Mouse (Mus musculus): ENCODE results near the gene Hist1h3d. TPM values are rescaled to one million over a fixed set of nuclear protein-coding genes. Genes with fewer than 3 reads are reported as not detected.

Gene Hist1h3d
- total and polyA plus RNA-seq, 3 experiments = 0.94 to 182 (median 13.5) TPM

GRCm38 (mm10) chr13:23605052-23605451 lies 29.5 kb downstream of the Hist1h3d start:
- Histone ChIP-seq H3K27ac (ENCODE audit: insufficient read depth, low read depth) (no peak overlapping the region), H3K79me2 (replicated peaks; ENCODE audit: control insufficient read depth, extremely low read depth, insufficient read depth, poor library complexity, severe bottlenecking) (no peaks in the 10 kb centered on the region), H3K9ac (ENCODE audit: insufficient read depth, low read depth) (no peak overlapping the region), H3K27me3 (replicated peaks) (no peaks in the 10 kb centered on the region), H3K4me2 (ENCODE audit: insufficient read depth, low read depth, poor library complexity, severe bottlenecking) (no peak overlapping the region), H3K9me3 (replicated peaks; ENCODE audit: low read length) (no peaks in the 10 kb centered on the region), H3K36me3 (replicated peaks in 1 of 2; ENCODE audit: control insufficient read depth in 1 of 2, insufficient read depth in 1 of 2, low read length in 1 of 2) (peaks cover 0 to 17% of the 10 kb centered on the region in 2 experiments), H3K4me1 (ENCODE audit: control insufficient read depth in 1 of 2, insufficient read depth in 2 of 2) (no peaks in the 10 kb centered on the region), H3K4me3 (replicated peaks in 1 of 3; ENCODE audit: low read depth in 2 of 3, low read length in 2 of 3, poor library complexity in 1 of 3) (no peak overlapping the region)
- DNase-seq (ENCODE audit: extremely low read depth) = no peak
- no peak for TF ChIP-seq IRF4 (IDR thresholded peaks at IDR 0.05; ENCODE audit: low read depth, low read length)
- TF ChIP-seq MAX (IDR thresholded peaks at IDR 0.05; ENCODE audit: low read length) = no peak
- no peak for TF ChIP-seq ZC3H11A (IDR thresholded peaks at IDR 0.05; ENCODE audit: low read depth, low read length)
- TF ChIP-seq ZMIZ1 (IDR thresholded peaks at IDR 0.05; ENCODE audit: low read depth, low read length) = no peak
- TF ChIP-seq HCFC1 (IDR thresholded peaks at IDR 0.05; ENCODE audit: low read depth, low read length) = no peak
- TF ChIP-seq ELF1 (IDR thresholded peaks at IDR 0.05; ENCODE audit: low read depth, low read length) = no peak
- TF ChIP-seq PAX5 (IDR thresholded peaks at IDR 0.05; ENCODE audit: low read length) = no peak
- no peak for TF ChIP-seq CHD2 (IDR thresholded peaks at IDR 0.05; ENCODE audit: low read length)
- TF ChIP-seq SMC3 (IDR thresholded peaks at IDR 0.05; ENCODE audit: low read depth, low read length) = no peak
- no peak for TF ChIP-seq E2F4 (IDR thresholded peaks at IDR 0.05; ENCODE audit: insufficient replicate concordance, low read depth, low read length)
- no peak for TF ChIP-seq UBTF (IDR thresholded peaks at IDR 0.05; ENCODE audit: low read depth, low read length)
- TF ChIP-seq JUN (IDR thresholded peaks at IDR 0.05; ENCODE audit: insufficient read depth, low read depth, low read length) = no peak
- no peak for TF ChIP-seq RCOR1 (conservative IDR thresholded peaks at IDR 0.05; ENCODE audit: low read depth, low read length)
- no peak for TF ChIP-seq SIN3A (IDR thresholded peaks at IDR 0.05; ENCODE audit: low read length)
- TF ChIP-seq MAFK (IDR thresholded peaks at IDR 0.05; ENCODE audit: insufficient replicate concordance, low read length) = no peak
- no peak for TF ChIP-seq JUND (conservative IDR thresholded peaks at IDR 0.05; ENCODE audit: low read depth, low read length)
- TF ChIP-seq ZKSCAN1 (IDR thresholded peaks at IDR 0.05; ENCODE audit: borderline replicate concordance, low read depth, low read length) = no peak
- no peak for TF ChIP-seq POLR2AphosphoS2 (IDR thresholded peaks at IDR 0.05; ENCODE audit: low read depth, low read length)
- no peak for TF ChIP-seq USF2 (conservative IDR thresholded peaks at IDR 0.05; ENCODE audit: low read depth, low read length)
- in situ Hi-C loops (cut with MboI; ENCODE audit: low pct_ligation_motif_present, low pct_unique_long_range_greater_than_20kb, low sequenced_read_pairs) = no loop called here
- dilution Hi-C loops (cut with MboI; ENCODE audit: extremely low pct_ligation_motif_present, extremely low pct_unique_long_range_greater_than_20kb, low sequenced_read_pairs) = no loop called here

GRCm38 (mm10) chr13:23609209-23609608 lies 33.6 kb downstream of the Hist1h3d start:
- Histone ChIP-seq H3K9ac (ENCODE audit: insufficient read depth, low read depth) (no peak overlapping the region), H3K9me3 (replicated peaks; ENCODE audit: low read length) (no peaks in the 10 kb centered on the region), H3K79me2 (replicated peaks; ENCODE audit: control insufficient read depth, extremely low read depth, insufficient read depth, poor library complexity, severe bottlenecking) (no peaks in the 10 kb centered on the region), H3K4me1 (ENCODE audit: control insufficient read depth in 1 of 2, insufficient read depth in 2 of 2) (peaks cover 3 to 6% of the 10 kb centered on the region in 2 experiments; a peak in 3 of 4 replicates), H3K27me3 (replicated peaks) (no peaks in the 10 kb centered on the region), H3K27ac (ENCODE audit: insufficient read depth, low read depth) (no peak overlapping the region), H3K36me3 (replicated peaks in 1 of 2; ENCODE audit: control insufficient read depth in 1 of 2, insufficient read depth in 1 of 2, low read length in 1 of 2) (peaks cover 2 to 34% of the 10 kb centered on the region in 2 experiments), H3K4me3 (replicated peaks in 1 of 3; ENCODE audit: low read depth in 2 of 3, low read length in 2 of 3, poor library complexity in 1 of 3) (no peak overlapping the region), H3K4me2 (ENCODE audit: insufficient read depth, low read depth, poor library complexity, severe bottlenecking) (no peak overlapping the region)
- in situ Hi-C loops (cut with MboI; ENCODE audit: low pct_ligation_motif_present, low pct_unique_long_range_greater_than_20kb, low sequenced_read_pairs) = no loop called here
- DNase-seq (ENCODE audit: extremely low read depth) = no peak
- dilution Hi-C loops (cut with MboI; ENCODE audit: extremely low pct_ligation_motif_present, extremely low pct_unique_long_range_greater_than_20kb, low sequenced_read_pairs) = no loop called here
- no peak for TF ChIP-seq GABPA (IDR thresholded peaks at IDR 0.05; ENCODE audit: insufficient replicate concordance, low read depth, low read length)
- TF ChIP-seq E2F4 (IDR thresholded peaks at IDR 0.05; ENCODE audit: insufficient replicate concordance, low read depth, low read length) = no peak
- TF ChIP-seq USF1 (IDR thresholded peaks at IDR 0.05; ENCODE audit: low read depth, low read length) = no peak
- TF ChIP-seq EP300 (IDR thresholded peaks at IDR 0.05; ENCODE audit: low read length) = no peak
- TF ChIP-seq TBP (conservative IDR thresholded peaks at IDR 0.05; ENCODE audit: low read depth, low read length) = no peak
- no peak for TF ChIP-seq ZC3H11A (IDR thresholded peaks at IDR 0.05; ENCODE audit: low read depth, low read length)
- TF ChIP-seq ELF1 (IDR thresholded peaks at IDR 0.05; ENCODE audit: low read depth, low read length) = no peak
- no peak for TF ChIP-seq NELFE (IDR thresholded peaks at IDR 0.05; ENCODE audit: low read depth, low read length)
- TF ChIP-seq CHD1 (IDR thresholded peaks at IDR 0.05; ENCODE audit: low read depth, low read length) = no peak
- no peak for TF ChIP-seq MAZ (IDR thresholded peaks at IDR 0.05; ENCODE audit: low read depth, low read length)
- TF ChIP-seq ZMIZ1 (IDR thresholded peaks at IDR 0.05; ENCODE audit: low read depth, low read length) = no peak
- no peak for TF ChIP-seq MXI1 (IDR thresholded peaks at IDR 0.05; ENCODE audit: low read depth, low read length)
- no peak for TF ChIP-seq NRF1 (IDR thresholded peaks at IDR 0.05; ENCODE audit: low read depth, low read length)
- TF ChIP-seq POLR2AphosphoS2 (IDR thresholded peaks at IDR 0.05; ENCODE audit: low read depth, low read length) = no peak
- no peak for TF ChIP-seq SIN3A (IDR thresholded peaks at IDR 0.05; ENCODE audit: low read length)
- no peak for TF ChIP-seq MAX (IDR thresholded peaks at IDR 0.05; ENCODE audit: low read length)
- TF ChIP-seq TCF12 (IDR thresholded peaks at IDR 0.05; ENCODE audit: low read depth, low read length) = no peak
- TF ChIP-seq CHD2 (IDR thresholded peaks at IDR 0.05; ENCODE audit: low read length) = no peak
- no peak for TF ChIP-seq RCOR1 (conservative IDR thresholded peaks at IDR 0.05; ENCODE audit: low read depth, low read length)

Data from CH12.LX (cell line).